Mouse (Mus musculus): ENCODE results near the gene Epb41.

Epb41 gene

GRCm38 (mm10) chr4:131898503-131899179 lies 176.5 kb downstream of the Epb41 start:
- no peak for DNase-seq (ENCODE audit: low read depth, low spot score)

GRCm38 (mm10) chr4:131897787-131898186 lies 177.3 kb downstream of the Epb41 start:
- DNase-seq (ENCODE audit: low read depth, low spot score), result no peak

GRCm38 (mm10) chr4:131897109-131897508 lies 178.0 kb downstream of the Epb41 start:
- no peak for DNase-seq (ENCODE audit: low read depth, low spot score)

- no peak for DNase-seq (ENCODE audit: low read depth, low spot score)
Measured at GRCm38 (mm10) chr4:131890692-131891091, 184.4 kb downstream of the Epb41 start.

GRCm38 (mm10) chr4:131888564-131888963 lies 186.6 kb downstream of the Epb41 start:
- DNase-seq (ENCODE audit: low read depth, low spot score), result no peak

GRCm38 (mm10) chr4:131885376-131885775 lies 189.7 kb downstream of the Epb41 start:
- no peak for DNase-seq (ENCODE audit: low read depth, low spot score)

GRCm38 (mm10) chr4:131883571-131883970 lies 191.6 kb downstream of the Epb41 start:
- no peak for DNase-seq (ENCODE audit: low read depth, low spot score)

GRCm38 (mm10) chr4:131881306-131881705 lies 193.8 kb downstream of the Epb41 start:
- no peak for DNase-seq (ENCODE audit: low read depth, low spot score)

GRCm38 (mm10) chr4:131879692-131880091 lies 195.4 kb downstream of the Epb41 start:
- DNase-seq (ENCODE audit: low read depth, low spot score), result no peak

GRCm38 (mm10) chr4:131876836-131877235 lies 198.3 kb downstream of the Epb41 start:
- no peak for DNase-seq (ENCODE audit: low read depth, low spot score)

- no peak for DNase-seq (ENCODE audit: low read depth, low spot score)
Measured at GRCm38 (mm10) chr4:131875242-131875641, 199.9 kb downstream of the Epb41 start.

- no peak for DNase-seq (ENCODE audit: low read depth, low spot score)
Measured at GRCm38 (mm10) chr4:131874567-131874966, 200.6 kb downstream of the Epb41 start.

GRCm38 (mm10) chr4:131874169-131874536 lies 201.0 kb downstream of the Epb41 start:
- DNase-seq (ENCODE audit: low read depth, low spot score), result no peak

All from brain, embryonic 18.5 days (tissue).